Mouse (Mus musculus) olfactory bulb, adult 2 months (tissue): ENCODE results near the gene Ropn1.

ENCODE experiments used
- CTCF ChIP-seq: fragments of 200-500 bp; IDR thresholded peaks from 2 replicates; pipeline ENCODE4 v1.5.1; 2012; ENCODE audit warnings: low read depth, mild to moderate bottlenecking, low read length, moderate library complexity; ENCODE audit not compliant: insufficient read depth
- POLR2A ChIP-seq: fragments of 200-500 bp; IDR thresholded peaks from 2 replicates; pipeline ENCODE4 v1.6.1; 2012; ENCODE audit warnings: mild to moderate bottlenecking, low read depth, low read length, moderate library complexity; ENCODE audit not compliant: insufficient read depth

DNA sequence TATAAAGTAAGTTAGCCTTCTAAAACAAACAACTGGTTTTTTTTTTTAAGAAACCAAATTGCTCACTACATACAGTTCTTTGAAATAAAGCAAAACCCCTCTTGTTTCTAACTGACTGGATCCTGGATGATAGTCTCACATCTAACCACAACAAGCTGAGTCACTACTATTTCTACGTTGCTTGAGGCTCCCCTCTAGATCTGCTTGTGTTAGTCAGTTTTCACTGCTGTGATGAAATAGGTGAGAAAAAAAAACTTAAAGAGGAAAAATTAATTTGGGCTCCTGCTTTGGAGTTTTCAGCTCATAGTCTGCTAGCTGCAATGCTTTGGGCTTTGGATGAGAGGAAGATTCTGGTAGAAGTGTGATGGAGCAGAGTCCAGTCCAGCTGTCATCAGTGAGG, 39.6 kb upstream of the Ropn1 start:
- no peak for TF ChIP-seq CTCF
- TF ChIP-seq POLR2A: no peak
